Mouse (Mus musculus) cerebellum, adult 2 months (tissue): Measurements from ENCODE around the gene Rnd1.

Experiments used
- CTCF ChIP-seq: fragments of 200-500 bp; IDR thresholded peaks from 2 replicates; pipeline ENCODE4 v1.5.1; 2011; ENCODE audit warnings: low read depth, mild to moderate bottlenecking, control low read depth, low read length, moderate library complexity, borderline replicate concordance; ENCODE audit not compliant: insufficient read depth
- POLR2A ChIP-seq: fragments of 200-500 bp; IDR thresholded peaks from 2 replicates; pipeline ENCODE4 v1.6.1; 2011; ENCODE audit warnings: low read length, control low read depth, borderline replicate concordance; ENCODE audit not compliant: insufficient read depth

GRCm38 (mm10) chr15:98646737-98647136, 30.5 kb downstream of the Rnd1 start:
- no peak for TF ChIP-seq CTCF
- TF ChIP-seq POLR2A: no peak
